Mouse (Mus musculus) mouse embryonic stem cell (cell line): ENCODE results near the gene Dact2.

Source experiments
- in situ Hi-C, 2 experiments: fragments of 300-500 bp; cut with MboI; formaldehyde crosslinking; loops; 1 replicate in 1 of 2; 3 replicates in 1 of 2; pipeline ENCODE4 v1.14.3; 2019 to 2020; ENCODE audit warnings: low sequenced_read_pairs in 2 of 2, low pct_unique_long_range_greater_than_20kb in 1 of 2, mixed read lengths in 1 of 2; ENCODE audit not compliant: unreplicated experiment in 1 of 2

Dact2 gene

DNA sequence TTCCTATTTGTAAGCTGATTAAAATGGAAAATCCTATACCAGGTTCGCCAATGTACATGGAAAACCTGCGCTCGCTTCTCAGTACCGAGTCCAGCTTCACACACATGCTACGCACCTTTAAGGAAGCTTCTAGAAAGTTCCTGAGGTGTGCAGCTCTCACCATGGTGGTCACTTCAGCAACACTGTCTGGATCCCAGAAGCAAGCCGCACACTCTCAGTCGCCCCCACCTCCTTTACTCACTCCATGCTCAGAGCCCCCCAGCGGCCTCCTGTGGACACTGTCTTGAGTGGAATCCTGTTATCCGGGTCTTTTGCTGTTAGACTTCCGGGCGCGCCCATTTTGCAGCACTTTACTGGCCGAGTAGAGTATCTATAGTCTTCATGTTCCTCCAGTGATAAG is at the start of gene Dact2:
Gene Dact2, minus strand, starts transcription at position 244 of the 400 bp plus-strand sequence.
- in situ Hi-C loops: loop anchor here in 1 of 2 experiments (5.0 kb wide), 1 partner anchor 67 kb away; no protein-coding TSS in a partner anchor

DNA sequence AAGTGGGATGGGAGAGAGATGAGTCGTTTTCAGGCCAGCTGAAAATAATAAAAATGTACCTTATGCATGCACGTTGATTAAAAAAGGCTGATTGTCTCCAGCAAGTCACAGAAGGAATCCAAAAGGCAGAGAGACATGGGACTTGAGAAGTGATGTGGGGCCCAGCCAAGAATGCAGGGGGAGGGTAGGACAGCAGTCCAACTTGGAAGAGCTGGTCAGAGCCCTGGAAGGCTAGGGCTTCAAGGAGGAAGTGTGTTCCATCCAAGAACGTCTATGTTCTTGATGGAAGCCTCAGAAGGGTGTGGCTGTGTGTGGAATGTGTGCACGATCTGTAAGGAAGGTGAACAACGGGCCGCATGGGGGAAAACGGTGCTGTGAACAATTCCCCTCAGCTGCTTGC is 48.4 kb upstream of the Dact2 start:
- in situ Hi-C loops: no loop called here

DNA sequence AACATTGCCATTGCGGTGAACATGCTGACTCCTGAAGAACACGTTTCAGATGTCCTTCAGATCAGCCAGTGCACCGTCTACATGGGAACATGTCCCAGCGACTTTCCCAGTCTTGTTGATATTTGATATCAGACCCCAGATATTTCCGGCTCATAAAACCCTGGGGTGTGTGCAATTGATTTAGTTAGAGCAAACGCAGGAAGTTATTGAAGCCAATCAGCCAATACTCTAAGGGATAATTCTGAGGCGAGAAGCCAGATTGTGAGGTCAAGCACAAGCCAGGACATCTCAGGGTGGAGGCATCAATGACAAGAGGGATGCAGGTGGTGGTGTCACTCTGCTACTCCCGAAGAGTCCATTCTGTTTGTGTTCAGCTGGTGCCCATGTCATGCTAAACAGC is 46.3 kb upstream of the Dact2 start:
- in situ Hi-C loops: no loop called here

DNA sequence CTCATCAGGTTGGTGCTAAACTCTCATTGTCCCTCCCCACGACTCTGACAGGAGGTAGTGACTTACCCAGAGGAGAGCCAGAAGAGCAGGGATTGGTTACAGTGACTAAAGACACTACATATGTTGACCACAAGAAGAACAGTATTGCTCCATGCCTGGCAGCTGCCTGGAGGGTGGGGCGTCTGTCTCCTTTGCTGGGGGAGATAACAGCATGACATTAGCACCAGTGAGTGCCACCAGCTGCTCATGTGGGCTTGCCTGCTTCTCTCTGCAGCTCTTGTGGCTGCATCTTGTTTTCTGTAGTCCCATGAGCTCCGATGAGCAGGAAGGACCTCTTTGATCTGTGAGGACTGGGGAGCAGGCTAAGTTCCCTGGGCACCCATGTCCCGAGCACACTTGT is 45.5 kb upstream of the Dact2 start:
- in situ Hi-C loops: loop anchor here in 1 of 2 experiments (25.0 kb wide), 1 partner anchor 663 kb away; no protein-coding TSS in a partner anchor

GRCm38 (mm10) chr17:14247931-14248330 is 43.8 kb upstream of the Dact2 start:
- in situ Hi-C loops: loop anchor here in 1 of 2 experiments (25.0 kb wide), 1 partner anchor 664 kb away; no protein-coding TSS in a partner anchor

- in situ Hi-C loops: loop anchor here in 1 of 2 experiments (25.0 kb wide), 1 partner anchor 666 kb away; no protein-coding TSS in a partner anchor
Measured at GRCm38 (mm10) chr17:14246266-14246665, 42.2 kb upstream of the Dact2 start.

DNA sequence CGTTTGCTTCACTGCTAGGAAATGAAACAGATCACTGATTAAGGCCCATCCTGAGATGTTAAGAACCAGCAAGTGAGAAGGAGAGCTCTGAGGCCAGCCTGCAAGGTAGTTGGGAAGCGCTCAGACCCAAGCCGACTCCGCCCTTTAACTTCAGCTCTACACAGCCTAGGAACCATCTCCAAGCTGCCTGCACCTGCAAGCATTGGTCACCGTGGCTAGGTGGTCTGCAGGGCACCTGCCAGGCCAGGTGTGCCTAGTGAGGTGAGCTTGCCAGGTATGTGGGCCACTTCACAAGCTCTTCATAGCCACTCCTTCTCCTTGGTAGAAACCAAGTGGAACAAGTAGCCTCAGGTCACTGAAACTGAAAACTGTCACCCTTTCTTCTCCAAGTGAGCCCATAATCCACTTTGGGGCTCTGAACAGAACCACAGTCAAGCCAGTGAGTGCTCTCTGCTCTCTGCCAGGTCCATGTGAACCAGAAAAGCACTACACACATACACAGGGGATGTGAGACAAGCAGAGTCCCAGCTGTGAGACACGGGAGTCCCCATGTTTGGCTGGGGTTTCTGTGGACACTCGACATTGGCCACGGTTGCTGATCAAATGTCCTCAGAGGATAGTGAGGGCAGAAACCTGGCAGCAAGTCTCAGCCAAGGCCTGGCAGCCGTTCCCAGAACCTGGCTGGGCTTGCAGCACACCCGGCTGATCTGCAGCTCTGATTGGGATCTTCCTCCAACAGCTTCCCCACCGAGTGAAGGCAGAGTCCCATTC is 40.3 kb upstream of the Dact2 start:
- in situ Hi-C loops: loop anchor here (5.0 to 25.0 kb wide), 2 partner anchors 273 to 668 kb away; no protein-coding TSS in a partner anchor

GRCm38 (mm10) chr17:14242634-14243033 is 38.5 kb upstream of the Dact2 start:
- in situ Hi-C loops: loop anchor here (5.0 to 25.0 kb wide), 2 partner anchors 275 to 670 kb away; no protein-coding TSS in a partner anchor

- in situ Hi-C loops: loop anchor here (5.0 to 25.0 kb wide), 3 partner anchors 275 to 672 kb away; no protein-coding TSS in a partner anchor
Measured at GRCm38 (mm10) chr17:14239960-14240359, 35.9 kb upstream of the Dact2 start.

DNA sequence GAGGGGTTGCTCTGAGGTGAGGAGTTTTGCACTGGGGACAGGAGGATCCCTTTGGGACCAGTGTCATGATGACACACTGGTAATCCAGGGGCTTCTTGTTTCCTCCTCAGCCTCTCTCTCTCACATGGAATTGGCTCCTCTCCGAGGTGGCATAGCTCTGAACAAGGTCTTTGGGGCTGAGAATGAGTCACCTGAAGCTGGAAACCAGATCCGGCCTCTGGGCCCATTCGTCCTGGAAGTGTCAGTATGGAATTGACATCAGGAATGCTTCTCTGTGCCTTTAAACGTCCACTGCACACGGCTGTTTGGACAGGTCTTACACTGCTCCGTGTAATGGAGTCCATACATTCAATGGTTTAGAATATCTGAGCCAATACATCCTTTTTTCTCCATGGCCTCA is 33.0 kb upstream of the Dact2 start:
- in situ Hi-C loops: loop anchor here in 1 of 2 experiments (10.0 to 25.0 kb wide), 2 partner anchors 278 to 675 kb away; no protein-coding TSS in a partner anchor

DNA sequence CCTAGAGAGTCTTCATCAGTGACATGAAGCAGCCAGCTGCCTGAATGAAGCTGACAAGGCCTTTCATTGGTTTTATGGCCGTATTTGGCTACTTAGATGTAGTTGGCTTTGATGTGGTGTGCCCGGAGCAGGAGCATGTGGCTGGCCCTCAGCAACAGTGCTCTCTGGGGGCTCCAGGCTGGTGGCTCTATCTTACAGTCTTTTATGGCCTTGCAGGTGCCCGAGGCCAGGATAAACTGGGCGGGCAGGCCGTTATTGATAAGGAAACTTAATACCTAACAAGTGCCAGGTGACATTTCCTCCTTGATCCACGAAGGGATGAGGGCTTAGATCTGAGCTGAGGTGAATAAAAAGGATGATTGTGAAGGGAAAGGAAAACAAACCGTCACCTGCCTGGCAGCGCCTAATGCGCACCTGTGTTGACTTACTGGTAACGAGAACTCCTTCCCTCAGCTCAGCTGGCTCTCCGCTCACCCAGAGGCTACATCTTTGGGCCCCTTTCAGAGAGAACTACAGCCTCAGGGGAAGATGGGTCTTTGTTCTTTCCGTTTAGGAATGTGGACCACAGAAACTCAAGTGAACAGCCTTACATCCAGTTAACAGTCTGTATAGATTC is 30.8 kb upstream of the Dact2 start:
- in situ Hi-C loops: loop anchor here in 1 of 2 experiments (10.0 to 25.0 kb wide), 2 partner anchors 280 to 677 kb away; no protein-coding TSS in a partner anchor

- in situ Hi-C loops: loop anchor here in 1 of 2 experiments (10.0 to 25.0 kb wide), 2 partner anchors 281 to 679 kb away; no protein-coding TSS in a partner anchor
Measured at GRCm38 (mm10) chr17:14233658-14234057, 29.6 kb upstream of the Dact2 start.

DNA sequence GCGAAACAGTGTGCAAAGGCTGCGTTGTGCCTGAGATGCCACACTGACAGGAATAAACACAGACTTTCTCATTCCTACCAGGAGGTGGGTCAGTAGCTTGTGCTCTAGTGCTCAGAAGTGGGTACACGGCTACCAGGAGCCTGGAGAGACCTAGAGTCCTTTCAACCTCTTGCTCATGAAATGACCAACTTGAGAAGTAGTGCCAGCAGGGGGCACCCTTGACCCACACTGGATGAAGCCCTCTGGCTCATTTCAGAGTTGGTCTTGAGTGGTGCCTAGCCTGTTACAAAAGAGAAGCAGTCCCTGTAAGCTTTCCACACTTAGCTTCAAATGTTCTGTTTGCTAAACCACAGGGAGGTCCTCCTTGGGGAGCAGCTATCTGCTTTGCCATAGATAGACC is 28.5 kb upstream of the Dact2 start:
- in situ Hi-C loops: loop anchor here in 1 of 2 experiments (10.0 to 25.0 kb wide), 2 partner anchors 282 to 680 kb away; no protein-coding TSS in a partner anchor

GRCm38 (mm10) chr17:14230698-14231430 is 26.8 kb upstream of the Dact2 start:
- in situ Hi-C loops: loop anchor here in 1 of 2 experiments (10.0 to 25.0 kb wide), 2 partner anchors 284 to 681 kb away; no protein-coding TSS in a partner anchor

DNA sequence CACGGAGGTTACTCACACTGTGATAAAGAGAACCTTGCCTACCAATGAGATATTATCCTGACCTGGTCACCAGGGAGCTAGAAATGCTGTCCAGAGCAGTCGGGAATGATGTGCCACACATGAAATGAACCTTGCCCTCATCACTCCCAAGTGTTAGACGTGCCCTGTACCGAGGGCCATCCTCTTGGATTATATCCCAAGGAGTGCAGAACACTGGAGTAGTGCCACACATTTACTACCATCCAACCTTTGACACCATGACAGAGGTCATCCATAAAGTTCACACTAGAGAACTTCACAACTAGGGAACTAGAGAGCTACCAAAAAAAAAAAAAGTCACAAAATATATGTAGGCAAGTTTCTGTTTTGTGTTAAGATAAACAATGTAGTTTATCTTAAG is 24.3 kb upstream of the Dact2 start:
- in situ Hi-C loops: loop anchor here in 1 of 2 experiments (25.0 kb wide), 1 partner anchor 684 kb away; no protein-coding TSS in a partner anchor

- in situ Hi-C loops: loop anchor here in 1 of 2 experiments (25.0 kb wide), 1 partner anchor 685 kb away; no protein-coding TSS in a partner anchor
Measured at GRCm38 (mm10) chr17:14227601-14228000, 23.5 kb upstream of the Dact2 start.

- in situ Hi-C loops: loop anchor here in 1 of 2 experiments (25.0 kb wide), 1 partner anchor 686 kb away; no protein-coding TSS in a partner anchor
Measured at GRCm38 (mm10) chr17:14226778-14227177, 22.7 kb upstream of the Dact2 start.
